In the genomic region with DNA sequence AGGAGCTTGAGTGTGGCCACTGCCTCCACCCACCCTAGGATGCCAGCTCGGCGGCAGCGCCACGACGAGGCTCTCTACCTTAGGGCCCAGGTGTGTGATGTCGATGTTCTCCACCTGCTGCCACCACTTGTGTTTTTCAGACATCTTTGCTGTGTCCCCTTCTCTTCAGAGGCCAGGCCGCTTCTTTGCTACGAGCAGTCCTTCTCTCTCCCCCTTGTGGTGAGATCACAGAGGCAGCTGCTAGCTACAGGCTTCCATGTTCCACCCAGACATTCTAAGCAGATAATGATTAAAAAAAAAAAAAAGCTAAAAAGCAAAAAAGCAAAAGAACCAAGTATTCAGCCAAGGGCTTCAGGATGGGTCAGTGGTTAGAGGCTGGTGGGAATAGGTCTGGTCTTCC, we compare ENCODE assay signal across 21 mouse cellular contexts. TPM values are rescaled to one million over a fixed set of nuclear protein-coding genes. Genes with fewer than 3 reads are reported as not detected.
DNase-seq lines count a peak whose midpoint lies in the region; TF ChIP-seq lines count a peak whose summit lies in the region.
"Had no signal": no experiment of that assay in that cellular context is flagged by ENCODE, and none has a peak within 500 bp of the region (broad histone marks: within the 10 kb centered on the region; RNA-seq: fewer than 3 reads in every experiment).

TSS of gene Catsper4 (minus strand) at position 190 of the 400 bp plus-strand sequence.

- no peak within 1 kb of the TSS for H3K4me3 ChIP-seq in layer of hippocampus, adult 2 months
- H3K4me3 ChIP-seq in cortical plate, adult 2 months (ENCODE audit: insufficient read depth, low read length), result no peak within 1 kb of the TSS
- H3K4me3 ChIP-seq: limb, embryonic 12.5 days; liver, embryonic 15.5 days; neural tube, embryonic 12.5 days had no signal

- H3K27ac ChIP-seq in layer of hippocampus, adult 2 months, result no peak within 1 kb of the TSS
- H3K27ac ChIP-seq in cortical plate, adult 2 months (ENCODE audit: insufficient read depth, low read length), result no peak within 1 kb of the TSS
- H3K27ac ChIP-seq: limb, embryonic 12.5 days; liver, embryonic 15.5 days; macrophage; neural tube, embryonic 12.5 days had no signal

- TF ChIP-seq POLR2A in cortical plate, adult 2 months (IDR thresholded peaks at IDR 0.05; ENCODE audit: extremely low read depth, insufficient read depth, low read length), result no peak

- TF ChIP-seq CTCF in layer of hippocampus, adult 2 months (conservative IDR thresholded peaks at IDR 0.05), result peak; percentile 73
- TF ChIP-seq CTCF in cortical plate, adult 2 months (IDR thresholded peaks at IDR 0.05; ENCODE audit: extremely low read depth, insufficient read depth, low read length), result peak; percentile 21; the same call in 1 of the 2 replicates

- H3K4me1 ChIP-seq in cortical plate, adult 2 months (ENCODE audit: control insufficient read depth, insufficient read depth, low read length), result no peaks in the 10 kb centered on the region
- H3K4me1 ChIP-seq: limb, embryonic 12.5 days; neural tube, embryonic 12.5 days had no signal

- DNase-seq in layer of hippocampus, adult 2 months (ENCODE audit: low spot score in 2 of 2), result no peak
- DNase-seq in layer of hippocampus, adult 11-12 months (ENCODE audit: low spot score), result no peak
- DNase-seq in thymus, postnatal 0 days (ENCODE audit: low spot score), result peak; percentile 26
- DNase-seq in thymus, postnatal 14 days, result no peak
- DNase-seq in natural killer cell, adult 2 months (ENCODE audit: low spot score in 2 of 2), result no peak
- no peak for DNase-seq in kidney, adult 18-20 months
- DNase-seq: adrenal gland, postnatal 25 days; gastrocnemius, postnatal 36 days; kidney, postnatal 25 days; thymus, postnatal 36 days had no signal

RNA-seq across cellular contexts. Expression of gene Catsper4, which starts in this region (rescaled TPM):
- under 1 TPM in 1 of 2 experiments, not detected in 1; 0.90 TPM for total RNA-seq in layer of hippocampus, adult 2 months (2021)
- polyA plus RNA-seq in thymus, postnatal 0 days (2015; fragmentation: Nextera tagmentation; extraction: Ambion mirVana), result 0.10 TPM in 1 of 2 replicates, not detected in the other
- polyA plus RNA-seq in cortical plate, adult 2 months (2012; rRNA removed), result 0.08 TPM in 1 of 2 replicates, not detected in the other
- total RNA-seq: adrenal gland, postnatal 25 days; hematopoietic stem cell, adult 5-6 weeks; left cerebral cortex, adult 18-20 months had no signal
- polyA plus RNA-seq: activated CD4-positive, CD25-positive, alpha-beta regulatory T cell, adult 4 months; heart, embryonic 11.5 days; intestine, embryonic 14.5 days; limb, embryonic 12.5 days; liver, embryonic 15.5 days; macrophage; midbrain, embryonic 16.5 days; neural tube, embryonic 12.5 days had no signal

Comparison
In these comparisons a context has a peak if more than half of its experiments do, and no peak if none do; other contexts are left out.
1. Peak in DNase-seq in thymus, postnatal 0 days; RNA of the gene not detected or under 1 TPM.